9 mouse cellular contexts compared by ENCODE assay signal in genomic region chr13:111867261-111867660, GRCm38 (mm10). TPM values are rescaled to one million over a fixed set of nuclear protein-coding genes. Genes with fewer than 3 reads are reported as not detected.
A peak's percentile ranks its signal among the peaks of the same experiment; 100 is the strongest.
DNase-seq lines count a peak whose midpoint lies in the region; ATAC-seq and TF ChIP-seq lines count a peak whose summit lies in the region.
"Had no signal": no experiment of that assay in that cellular context is flagged by ENCODE, and none has a peak within 500 bp of the region (broad histone marks: within the 10 kb centered on the region; RNA-seq: fewer than 3 reads in every experiment).

No protein-coding gene starts in this region.

- in situ Hi-C loops in CH12.LX (cut with MboI; ENCODE audit: low pct_ligation_motif_present, low pct_unique_long_range_greater_than_20kb, low sequenced_read_pairs), result no loop called here

- no peak overlapping the region for H3K9ac ChIP-seq in intestine, postnatal 0 days (ENCODE audit: low read depth, low read length)
- no peak overlapping the region for H3K9ac ChIP-seq in intestine, embryonic 15.5 days
- peak overlapping the region; percentile 87; the same call in 1 of the 2 replicates for H3K9ac ChIP-seq in CH12.LX (ENCODE audit: insufficient read depth, low read depth)
- 0 out of 2 replicates have a peak overlapping the region, but pooled peaks have one; percentile 53 for H3K9ac ChIP-seq in liver, embryonic 13.5 days

- ATAC-seq in intestine, postnatal 0 days, result no peak
- no peak for ATAC-seq in intestine, embryonic 15.5 days
- ATAC-seq in liver, embryonic 13.5 days (ENCODE audit: low read depth), result no peak

- dilution Hi-C loops in CH12.LX (cut with MboI; ENCODE audit: extremely low pct_ligation_motif_present, extremely low pct_unique_long_range_greater_than_20kb, low sequenced_read_pairs), result no loop called here

- H3K36me3 ChIP-seq in intestine, postnatal 0 days (ENCODE audit: control insufficient read depth, insufficient read depth), result no peaks in the 10 kb centered on the region
- no peaks in the 10 kb centered on the region for H3K36me3 ChIP-seq in intestine, embryonic 15.5 days
- peaks cover 0 to 18% of the 10 kb centered on the region in 2 experiments for H3K36me3 ChIP-seq in CH12.LX (replicated peaks in 1 of 2; ENCODE audit: control insufficient read depth in 1 of 2, insufficient read depth in 1 of 2, low read length in 1 of 2)
- H3K36me3 ChIP-seq in liver, embryonic 13.5 days, result no peaks in the 10 kb centered on the region

- DNase-seq in CD4-positive, CD25-positive, alpha-beta regulatory T cell, adult 2 months (ENCODE audit: low read depth, low spot score), result peak; percentile 69
- peak; percentile 42 for DNase-seq in CH12.LX (ENCODE audit: extremely low read depth)
- no peak for DNase-seq in liver, embryonic 13.5 days
- DNase-seq in left cerebral cortex, adult 18-20 months (ENCODE audit: low spot score in 2 of 2), result no peak
- DNase-seq in layer of hippocampus, adult 18-20 months (ENCODE audit: low spot score in 2 of 2), result no peak
- DNase-seq: cerebellum, adult 8-10 months had no signal

- H3K4me3 ChIP-seq in intestine, postnatal 0 days (ENCODE audit: low read depth, low read length), result no peak overlapping the region
- H3K4me3 ChIP-seq in intestine, embryonic 15.5 days (replicated peaks), result no peak overlapping the region
- H3K4me3 ChIP-seq in CH12.LX (replicated peaks in 1 of 3; ENCODE audit: low read depth in 2 of 3, low read length in 2 of 3, poor library complexity in 1 of 3), result no peak overlapping the region
- no peak overlapping the region for H3K4me3 ChIP-seq in liver, embryonic 13.5 days (replicated peaks)
- H3K4me3 ChIP-seq: myocyte had no signal

- no peaks in the 10 kb centered on the region for H3K27me3 ChIP-seq in intestine, postnatal 0 days (replicated peaks; ENCODE audit: control insufficient read depth, insufficient read depth, low read length)
- H3K27me3 ChIP-seq in intestine, embryonic 15.5 days (replicated peaks), result no peaks in the 10 kb centered on the region
- H3K27me3 ChIP-seq in CH12.LX (replicated peaks), result no peaks in the 10 kb centered on the region
- H3K27me3 ChIP-seq in liver, embryonic 13.5 days, result peaks cover 17% of the 10 kb centered on the region

- TF ChIP-seq POLR2A in CH12.LX (IDR thresholded peaks at IDR 0.05; ENCODE audit: low read depth, low read length), result no peak

- 92% methylated on average over 2 of the region's 2 CpGs for WGBS in intestine, postnatal 0 days
- WGBS in intestine, embryonic 15.5 days, result 82% methylated on average over 2 of the region's 2 CpGs
- 76% methylated on average over 2 of the region's 2 CpGs for WGBS in liver, embryonic 13.5 days (ENCODE audit: insufficient replicate concordance)

- no peaks in the 10 kb centered on the region for H3K79me2 ChIP-seq in CH12.LX (replicated peaks; ENCODE audit: control insufficient read depth, extremely low read depth, insufficient read depth, poor library complexity, severe bottlenecking)

- TF ChIP-seq CTCF in intestine, postnatal 0 days (IDR thresholded peaks at IDR 0.05; ENCODE audit: low read depth), result no peak
- TF ChIP-seq CTCF in CH12.LX (conservative IDR thresholded peaks at IDR 0.05 in 1 of 2, IDR thresholded peaks at IDR 0.05 in 1 of 2; ENCODE audit: low read depth in 2 of 2, low read length in 2 of 2), result no peak

- no peak for TF ChIP-seq RAD21 in CH12.LX (IDR thresholded peaks at IDR 0.05; ENCODE audit: low read depth, low read length)

- no peak; the same call in 1 of the 2 replicates for TF ChIP-seq EP300 in CH12.LX (IDR thresholded peaks at IDR 0.05; ENCODE audit: low read length)

- no peaks in the 10 kb centered on the region for H3K4me1 ChIP-seq in intestine, postnatal 0 days (replicated peaks; ENCODE audit: control insufficient read depth, insufficient read depth, low read length)
- H3K4me1 ChIP-seq in intestine, embryonic 15.5 days (replicated peaks), result 0 out of 2 replicates have a peak, but pooled peaks cover 4% of the 10 kb centered on the region
- H3K4me1 ChIP-seq in CH12.LX (ENCODE audit: control insufficient read depth in 1 of 2, insufficient read depth in 2 of 2), result peaks cover 2 to 18% of the 10 kb centered on the region in 2 experiments; a peak in 3 of 4 replicates
- peaks cover 39% of the 10 kb centered on the region for H3K4me1 ChIP-seq in liver, embryonic 13.5 days (replicated peaks)

- H3K9me3 ChIP-seq in intestine, postnatal 0 days (ENCODE audit: control insufficient read depth), result no peaks in the 10 kb centered on the region
- no peaks in the 10 kb centered on the region for H3K9me3 ChIP-seq in intestine, embryonic 15.5 days
- H3K9me3 ChIP-seq in CH12.LX (replicated peaks; ENCODE audit: low read length), result peaks cover 11% of the 10 kb centered on the region
- H3K9me3 ChIP-seq in liver, embryonic 13.5 days (replicated peaks), result no peaks in the 10 kb centered on the region

- no peak overlapping the region for H3K27ac ChIP-seq in intestine, postnatal 0 days (ENCODE audit: low read depth, low read length)
- no peak overlapping the region for H3K27ac ChIP-seq in intestine, embryonic 15.5 days
- H3K27ac ChIP-seq in CH12.LX (ENCODE audit: insufficient read depth, low read depth), result peak overlapping the region; percentile 6; the same call in 1 of the 2 replicates
- no peak overlapping the region for H3K27ac ChIP-seq in liver, embryonic 13.5 days

- peak overlapping the region; percentile 54; the same call in 1 of the 2 replicates for H3K4me2 ChIP-seq in intestine, postnatal 0 days (replicated peaks; ENCODE audit: low read depth)
- no peak overlapping the region for H3K4me2 ChIP-seq in intestine, embryonic 15.5 days (replicated peaks)
- peak overlapping the region; percentile 65; the same call in 1 of the 2 replicates for H3K4me2 ChIP-seq in CH12.LX (ENCODE audit: insufficient read depth, low read depth, poor library complexity, severe bottlenecking)
- no peak overlapping the region for H3K4me2 ChIP-seq in liver, embryonic 13.5 days

TF ChIP-seq in CH12.LX, 34 proteins besides CTCF, POLR2A, EP300 and RAD21:
- no peak for TF ChIP-seq ETS1 (conservative IDR thresholded peaks at IDR 0.05; ENCODE audit: low read depth, low read length)
- TF ChIP-seq ZKSCAN1 (IDR thresholded peaks at IDR 0.05; ENCODE audit: borderline replicate concordance, low read depth, low read length), result no peak
- no peak for TF ChIP-seq MXI1 (IDR thresholded peaks at IDR 0.05; ENCODE audit: low read depth, low read length)
- no peak for TF ChIP-seq CHD1 (IDR thresholded peaks at IDR 0.05; ENCODE audit: low read depth, low read length)
- 0 out of 2 replicates have a peak, but pooled peaks have one; percentile 15 for TF ChIP-seq MAZ (IDR thresholded peaks at IDR 0.05; ENCODE audit: low read depth, low read length)
- no peak for TF ChIP-seq USF1 (IDR thresholded peaks at IDR 0.05; ENCODE audit: low read depth, low read length)
- no peak for TF ChIP-seq SMC3 (IDR thresholded peaks at IDR 0.05; ENCODE audit: low read depth, low read length)

RNA-seq across cellular contexts. Expression of gene Map3k1, which starts 58.5 kb away (rescaled TPM):
- polyA plus RNA-seq in intestine, postnatal 0 days (2015; fragmentation: Nextera tagmentation; extraction: Ambion mirVana), result 11.8 and 14.6 TPM in 2 replicates
- polyA plus RNA-seq in intestine, embryonic 15.5 days (2015; fragmentation: Nextera tagmentation; extraction: Ambion mirVana), result 22.3 and 24.1 TPM in 2 replicates
- total RNA-seq in CH12.LX (2012; rRNA removed) (37.9 and 48.7 TPM in 2 replicates), CH12.LX (2014; rRNA removed) (7.7 and 10.7 TPM in 2 replicates)
- 13.4 and 14.7 TPM in 2 replicates for polyA plus RNA-seq in CH12.LX (2012; ENCODE audit: insufficient read length, low read depth)
- polyA plus RNA-seq in liver, embryonic 13.5 days (2015; fragmentation: Nextera tagmentation; extraction: Ambion mirVana), result 11.1 and 14.5 TPM in 2 replicates
- 10 to 100 TPM in 1 of 2 experiments, 1 to 10 TPM in 1; 9.0 to 10.7 TPM for total RNA-seq in left cerebral cortex, adult 18-20 months (2021)
- 10 to 100 TPM in 1 of 2 experiments, 1 to 10 TPM in 1; 9.4 to 10.1 TPM for total RNA-seq in layer of hippocampus, adult 18-20 months (2021)

Comparison
In these comparisons a context has a peak if more than half of its experiments do, and no peak if none do; other contexts are left out.
1. H3K4me2 ChIP-seq: peak in intestine, postnatal 0 days (single experiment) and CH12.LX (single experiment); none in intestine, embryonic 15.5 days (single experiment) and liver, embryonic 13.5 days (single experiment).
2. H3K9ac ChIP-seq: peak in CH12.LX (single experiment) and liver, embryonic 13.5 days (single experiment); none in intestine, postnatal 0 days (single experiment) and intestine, embryonic 15.5 days (single experiment).
3. DNase-seq: peak in CD4-positive, CD25-positive, alpha-beta regulatory T cell, adult 2 months (single experiment) and CH12.LX (single experiment); none in liver, embryonic 13.5 days (single experiment), left cerebral cortex, adult 18-20 months (0 of 2) and layer of hippocampus, adult 18-20 months (0 of 2).